Mouse (Mus musculus): Measurements from ENCODE around the gene Cdc42bpa.

DNA sequence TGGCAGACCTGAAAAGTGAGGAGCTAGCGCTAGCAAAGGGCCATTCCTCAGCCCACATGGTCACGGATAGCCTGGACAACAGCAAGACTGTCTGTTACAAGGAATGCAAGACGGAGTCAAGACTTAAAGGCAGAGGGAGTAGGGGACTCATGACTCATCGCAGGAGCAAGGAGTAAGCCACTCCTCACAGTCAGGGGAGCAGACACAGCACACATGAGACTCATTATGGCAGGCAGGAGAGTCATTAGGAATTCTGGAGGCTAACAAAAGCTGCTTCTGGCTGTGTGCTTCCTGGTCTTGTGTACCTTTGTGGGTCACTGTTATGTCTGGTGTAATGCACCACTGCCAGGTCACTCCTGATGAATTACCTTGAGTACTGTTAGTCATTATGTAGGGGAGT is 178.9 kb downstream of the Cdc42bpa start:
- TF ChIP-seq EP300 (IDR thresholded peaks at IDR 0.05; ENCODE audit: insufficient read depth, low read depth, low read length) (no peak), POLR2A (IDR thresholded peaks at IDR 0.05; ENCODE audit: insufficient read depth, low read depth, low read length) (no peak), CTCF (IDR thresholded peaks at IDR 0.05) (no peak)

All from heart, adult 2 months (tissue).